Mouse (Mus musculus): ENCODE results near the gene Dnajc13.

The Dnajc13 gene

GRCm38 (mm10) chr9:104181626-104182025, 81.1 kb downstream of the Dnajc13 start:
- no peak for DNase-seq

- no peak for DNase-seq
These were observed 82.7 kb downstream of the Dnajc13 start for GRCm38 (mm10) chr9:104180046-104180445.

- no peak for DNase-seq
These were observed 90.4 kb downstream of the Dnajc13 start for GRCm38 (mm10) chr9:104172342-104172741.

- no peak for DNase-seq
These were observed 91.1 kb downstream of the Dnajc13 start for GRCm38 (mm10) chr9:104171651-104172050.

- DNase-seq, result no peak
These were observed 92.7 kb downstream of the Dnajc13 start for GRCm38 (mm10) chr9:104169986-104170385.

GRCm38 (mm10) chr9:104165926-104166325, 96.8 kb downstream of the Dnajc13 start:
- no peak for DNase-seq

- no peak for DNase-seq
These were observed 98.5 kb downstream of the Dnajc13 start for GRCm38 (mm10) chr9:104164194-104164593.

- DNase-seq, result no peak
These were observed 101.6 kb downstream of the Dnajc13 start for GRCm38 (mm10) chr9:104161117-104161516.

- no peak for DNase-seq
These were observed 105.4 kb downstream of the Dnajc13 start for GRCm38 (mm10) chr9:104157291-104157690.

GRCm38 (mm10) chr9:104156506-104156905, 106.2 kb downstream of the Dnajc13 start:
- DNase-seq, result no peak

GRCm38 (mm10) chr9:104155100-104155715, 107.5 kb downstream of the Dnajc13 start:
- DNase-seq, result no peak

GRCm38 (mm10) chr9:104152121-104152520, 110.6 kb downstream of the Dnajc13 start:
- no peak for DNase-seq

GRCm38 (mm10) chr9:104148969-104149368, 113.8 kb downstream of the Dnajc13 start:
- DNase-seq, result no peak

- no peak for DNase-seq
These were observed 116.0 kb downstream of the Dnajc13 start for GRCm38 (mm10) chr9:104146683-104147082.

GRCm38 (mm10) chr9:104144314-104144996, 118.3 kb downstream of the Dnajc13 start:
- no peak for DNase-seq

GRCm38 (mm10) chr9:104142805-104143204, 119.9 kb downstream of the Dnajc13 start:
- DNase-seq, result no peak

- DNase-seq, result no peak
These were observed 122.4 kb downstream of the Dnajc13 start for GRCm38 (mm10) chr9:104140351-104140750.

GRCm38 (mm10) chr9:104130141-104130755, 132.5 kb downstream of the Dnajc13 start:
- DNase-seq, result no peak

GRCm38 (mm10) chr9:104128110-104128509, 134.6 kb downstream of the Dnajc13 start:
- DNase-seq, result no peak

GRCm38 (mm10) chr9:104126833-104127232, 135.9 kb downstream of the Dnajc13 start, which contains the start of gene Ackr4:
TSS of gene Ackr4 (minus strand) at chr9:104126933.
- DNase-seq, result no peak

- no peak for DNase-seq
These were observed 139.1 kb downstream of the Dnajc13 start for GRCm38 (mm10) chr9:104123622-104124021.

- no peak for DNase-seq
These were observed 139.6 kb downstream of the Dnajc13 start for GRCm38 (mm10) chr9:104123101-104123500.

- DNase-seq, result no peak
These were observed 153.6 kb downstream of the Dnajc13 start for GRCm38 (mm10) chr9:104109151-104109550.

- no peak for DNase-seq
These were observed 154.1 kb downstream of the Dnajc13 start for GRCm38 (mm10) chr9:104108571-104109143.
